Mouse (Mus musculus) CH12.LX (cell line): ENCODE measurements around the gene Mcrs1. TPM values are rescaled to one million over a fixed set of nuclear protein-coding genes. Genes with fewer than 3 reads are reported as not detected.

Source experiments
- DNase-seq: peaks from one replicate; pipeline ENCODE4 v3.0.0-alpha.2; 2013; ENCODE audit errors: extremely low read depth
- H3K27ac ChIP-seq: 2 replicates; pipeline ENCODE4 v1.5.1; 2012; ENCODE audit warnings: low read depth, mild to moderate bottlenecking, control low read depth, moderate library complexity; ENCODE audit not compliant: insufficient read depth
- H3K27me3 ChIP-seq: replicated peaks from 2 replicates; pipeline ENCODE3; 2012; ENCODE audit warnings: inconsistent platforms
- H3K36me3 ChIP-seq, 2 experiments: replicated peaks in 1 of 2; 2 replicates each; pipeline versions ENCODE3 to v1.6.1; 2012; ENCODE audit warnings: inconsistent platforms in 1 of 2, low read length in 1 of 2, mild to moderate bottlenecking in 1 of 2, mixed read lengths in 1 of 2, moderate library complexity in 1 of 2; ENCODE audit not compliant: control insufficient read depth in 1 of 2, insufficient read depth in 1 of 2
- H3K4me1 ChIP-seq, 2 experiments: 2 replicates each; pipeline ENCODE4 v1.6.1; 2012; ENCODE audit warnings: inconsistent platforms in 1 of 2, moderate library complexity in 1 of 2; ENCODE audit not compliant: insufficient read depth in 2 of 2, control insufficient read depth in 1 of 2
- H3K4me2 ChIP-seq: 2 replicates; pipeline ENCODE4 v1.6.1; 2012; ENCODE audit warnings: low read depth, mild to moderate bottlenecking, control low read depth; ENCODE audit not compliant: poor library complexity, insufficient read depth, severe bottlenecking
- H3K4me3 ChIP-seq, 3 experiments: fragments of 150-350 bp in 1 of 3; sonication (generic) in 1 of 3; replicated peaks in 1 of 3; 2 replicates each; pipeline versions ENCODE3 to v1.5.1; 2011 to 2012; ENCODE audit warnings: low read depth in 2 of 3, low read length in 2 of 3, mild to moderate bottlenecking in 2 of 3, moderate library complexity in 2 of 3, control low read depth in 1 of 3, improper control_type of control experiment in 1 of 3, inconsistent platforms in 1 of 3, mixed read lengths in 1 of 3; ENCODE audit not compliant: poor library complexity in 1 of 3
- H3K79me2 ChIP-seq: replicated peaks from 2 replicates; pipeline ENCODE4 v1.6.1; 2012; ENCODE audit warnings: mild to moderate bottlenecking, moderate library complexity; ENCODE audit not compliant: control insufficient read depth, poor library complexity, insufficient read depth, severe bottlenecking; ENCODE audit errors: extremely low read depth
- H3K9ac ChIP-seq: 2 replicates; pipeline ENCODE4 v1.6.1; 2012; ENCODE audit warnings: low read depth, mild to moderate bottlenecking, control low read depth, moderate library complexity; ENCODE audit not compliant: insufficient read depth
- H3K9me3 ChIP-seq: replicated peaks from 2 replicates; pipeline ENCODE3; 2012; ENCODE audit warnings: low read length, inconsistent platforms, mixed read lengths
- BHLHE40 ChIP-seq: IDR thresholded peaks from 2 replicates; pipeline ENCODE4 v1.6.1; 2011; ENCODE audit warnings: mild to moderate bottlenecking, low read depth, low read length, improper control_type of control experiment
- CHD1 ChIP-seq: IDR thresholded peaks from 2 replicates; pipeline ENCODE4 v1.6.1; 2012; ENCODE audit warnings: low read depth, low read length, improper control_type of control experiment, inconsistent platforms
- E2F4 ChIP-seq: IDR thresholded peaks from 2 replicates; pipeline ENCODE4 v1.6.1; 2011; ENCODE audit warnings: low read depth, low read length, improper control_type of control experiment; ENCODE audit not compliant: insufficient replicate concordance
- EP300 ChIP-seq: IDR thresholded peaks from 2 replicates; pipeline ENCODE4 v1.6.1; 2011; ENCODE audit warnings: low read length, improper control_type of control experiment
- GABPA ChIP-seq: IDR thresholded peaks from 2 replicates; pipeline ENCODE4 v1.6.1; 2012; ENCODE audit warnings: low read depth, low read length, improper control_type of control experiment, inconsistent platforms; ENCODE audit not compliant: insufficient replicate concordance
- HCFC1 ChIP-seq: IDR thresholded peaks from 2 replicates; pipeline ENCODE4 v1.6.1; 2012; ENCODE audit warnings: low read depth, mild to moderate bottlenecking, inconsistent platforms, low read length, improper control_type of control experiment
- IRF4 ChIP-seq: IDR thresholded peaks from 2 replicates; pipeline ENCODE4 v1.6.1; 2014; ENCODE audit warnings: low read depth, mild to moderate bottlenecking, inconsistent platforms, low read length, improper control_type of control experiment
- JUND ChIP-seq: conservative IDR thresholded peaks from 2 replicates; pipeline ENCODE4 v1.6.1; 2011; ENCODE audit warnings: low read depth, low read length, improper control_type of control experiment
- MAX ChIP-seq: IDR thresholded peaks from 2 replicates; pipeline ENCODE4 v1.6.1; 2011; ENCODE audit warnings: low read length, improper control_type of control experiment
- MEF2A ChIP-seq: IDR thresholded peaks from 2 replicates; pipeline ENCODE4 v1.6.1; 2014; ENCODE audit warnings: low read depth, mild to moderate bottlenecking, inconsistent platforms, low read length, improper control_type of control experiment, borderline replicate concordance
- MYC ChIP-seq: IDR thresholded peaks from 2 replicates; pipeline ENCODE4 v1.6.1; 2011; ENCODE audit warnings: low read depth, mild to moderate bottlenecking, improper control_type of control experiment, low read length
- PAX5 ChIP-seq: IDR thresholded peaks from 2 replicates; pipeline ENCODE4 v1.6.1; 2012; ENCODE audit warnings: low read length, inconsistent platforms, mixed read lengths
- POLR2A ChIP-seq: IDR thresholded peaks from 2 replicates; pipeline ENCODE4 v1.6.1; 2011; ENCODE audit warnings: low read depth, mild to moderate bottlenecking, improper control_type of control experiment, low read length
- POLR2AphosphoS2 ChIP-seq: IDR thresholded peaks from 2 replicates; pipeline ENCODE4 v1.6.1; 2011; ENCODE audit warnings: low read depth, low read length, improper control_type of control experiment
- SIN3A ChIP-seq: IDR thresholded peaks from 2 replicates; pipeline ENCODE4 v1.6.1; 2012; ENCODE audit warnings: low read length, improper control_type of control experiment, inconsistent platforms
- SMC3 ChIP-seq: IDR thresholded peaks from 2 replicates; pipeline ENCODE4 v1.6.1; 2011; ENCODE audit warnings: low read depth, low read length, improper control_type of control experiment
- TBP ChIP-seq: conservative IDR thresholded peaks from 2 replicates; pipeline ENCODE4 v1.6.1; 2011; ENCODE audit warnings: low read depth, low read length, improper control_type of control experiment
- TCF12 ChIP-seq: IDR thresholded peaks from 2 replicates; pipeline ENCODE4 v1.6.1; 2014; ENCODE audit warnings: low read depth, mild to moderate bottlenecking, inconsistent platforms, low read length, improper control_type of control experiment
- ZKSCAN1 ChIP-seq: IDR thresholded peaks from 2 replicates; pipeline ENCODE4 v1.6.1; 2012; ENCODE audit warnings: low read depth, inconsistent platforms, low read length, improper control_type of control experiment, borderline replicate concordance
- ZMIZ1 ChIP-seq: IDR thresholded peaks from 2 replicates; pipeline ENCODE4 v1.6.1; 2012; ENCODE audit warnings: low read depth, mild to moderate bottlenecking, inconsistent platforms, low read length, improper control_type of control experiment
- ZNF384 ChIP-seq: IDR thresholded peaks from 2 replicates; pipeline ENCODE4 v1.6.1; 2012; ENCODE audit warnings: low read depth, low read length, improper control_type of control experiment, inconsistent platforms
- dilution Hi-C: fragments of 300-500 bp; cut with MboI; formaldehyde crosslinking; loops from 2 replicates; pipeline ENCODE4 v1.14.3; 2020; ENCODE audit warnings: low sequenced_read_pairs; ENCODE audit not compliant: extremely low pct_unique_long_range_greater_than_20kb, extremely low pct_ligation_motif_present
- in situ Hi-C: fragments of 300-500 bp; cut with MboI; formaldehyde crosslinking; loops from 3 replicates; pipeline ENCODE4 v1.14.3; 2019; ENCODE audit warnings: low sequenced_read_pairs, low pct_ligation_motif_present, low pct_unique_long_range_greater_than_20kb, mixed read lengths
- polyA plus RNA-seq: library from polyadenylated mRNA; unstranded; fragments of >175 nt; gene quantifications from 2 replicates; pipeline ENCODE4 v1.2.1, GENCODE M21; 2012; ENCODE audit warnings: low read depth; ENCODE audit not compliant: insufficient read length
- total RNA-seq, 2 experiments: library from RNA; depleted of rRNA; stranded (reverse); fragments of 300-350 nt in 1 of 2; fragments of >200 nt in 1 of 2; gene quantifications; 2 replicates each; pipeline ENCODE4 v1.2.3; 2012 to 2014

Gene Mcrs1
- total and polyA plus RNA-seq, 3 experiments: 75.9 to 105 (median 85.1) TPM

DNA sequence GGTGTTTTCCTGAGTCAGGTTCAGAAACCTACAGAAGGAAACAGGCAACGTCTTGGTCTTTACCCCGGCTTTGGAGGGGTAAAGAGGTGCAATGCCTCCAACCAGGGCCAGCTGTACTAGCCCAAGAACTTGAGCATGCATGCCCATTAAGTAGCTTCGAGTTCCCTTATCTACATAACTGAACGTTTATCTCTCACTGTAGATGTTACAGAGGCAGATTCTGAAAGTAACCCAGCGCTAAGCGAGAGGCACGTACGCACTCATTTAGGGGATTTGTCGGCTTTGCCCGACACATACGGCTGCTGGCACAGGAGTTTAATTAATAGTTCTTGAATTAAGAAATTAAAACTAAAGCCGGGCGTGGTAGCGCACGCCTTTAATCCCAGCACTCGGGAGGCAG lies 42.5 kb upstream of the Mcrs1 start:
- TF ChIP-seq MAX: peak; percentile 49; the same call in 1 of the 2 replicates
- TF ChIP-seq POLR2A: no peak
- peak; percentile 46 for TF ChIP-seq SIN3A
- TF ChIP-seq BHLHE40: 0 out of 2 replicates have a peak, but pooled peaks have one; percentile 12
- TF ChIP-seq EP300: peak; percentile 29
- TF ChIP-seq JUND: no peak
- TF ChIP-seq, all 38 proteins: peak for 4

DNA sequence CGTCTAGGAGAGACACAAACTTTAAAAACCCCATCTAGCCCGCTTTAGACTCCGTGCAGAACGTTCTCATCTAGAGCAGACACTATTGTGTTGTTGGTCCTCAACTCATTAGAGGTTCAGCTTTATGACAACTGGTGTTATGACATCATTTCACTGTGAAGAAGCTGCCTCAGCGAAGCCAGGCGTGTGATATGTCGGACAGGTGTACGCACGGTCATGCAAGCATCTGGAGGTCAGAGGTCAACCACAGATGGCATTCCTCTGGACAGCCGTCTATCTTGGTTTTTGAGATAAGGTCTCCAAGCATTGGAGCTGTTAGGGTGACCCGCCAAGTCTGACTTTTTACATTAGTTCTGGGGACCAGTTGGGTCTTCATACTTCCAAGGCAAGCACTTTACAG lies 38.8 kb upstream of the Mcrs1 start:
- H3K4me3 ChIP-seq: no peak overlapping the region
- no peaks in the 10 kb centered on the region for H3K9me3 ChIP-seq
- dilution Hi-C loops: no loop called here
- DNase-seq: no peak
- no peak overlapping the region for H3K9ac ChIP-seq
- no peak for TF ChIP-seq E2F4
- TF ChIP-seq POLR2AphosphoS2: no peak
- no peak for TF ChIP-seq TCF12
- TF ChIP-seq JUND: no peak
- no peak for TF ChIP-seq HCFC1
- TF ChIP-seq TBP: no peak
- no peak for TF ChIP-seq SMC3
- no peak for TF ChIP-seq ZMIZ1
- H3K27ac ChIP-seq: no peak overlapping the region
- H3K4me1 ChIP-seq: peaks cover 3 to 9% of the 10 kb centered on the region in 2 experiments; a peak in 2 of 4 replicates
- no peak overlapping the region for H3K4me2 ChIP-seq
- no peaks in the 10 kb centered on the region for H3K79me2 ChIP-seq
- H3K27me3 ChIP-seq: peaks cover 52% of the 10 kb centered on the region
- in situ Hi-C loops: no loop called here
- H3K36me3 ChIP-seq: no peaks in the 10 kb centered on the region

More for the DNA sequence above, 42.5 kb upstream of the Mcrs1 start:
- Histone ChIP-seq H3K27ac (no peak overlapping the region), H3K4me3 (peak overlapping the region; percentile 48 to 68 (median 58)), H3K9ac (peak overlapping the region; percentile 64), H3K36me3 (peaks cover 0 to 3% of the 10 kb centered on the region in 2 experiments), H3K79me2 (no peaks in the 10 kb centered on the region), H3K4me2 (peak overlapping the region; percentile 98), H3K27me3 (peaks cover 34% of the 10 kb centered on the region), H3K4me1 (peaks cover 3 to 20% of the 10 kb centered on the region in 2 experiments; a peak in 3 of 4 replicates), H3K9me3 (no peaks in the 10 kb centered on the region)
- dilution Hi-C loops: no loop called here
- in situ Hi-C loops: no loop called here
- DNase-seq: peak; percentile 35

- H3K9ac ChIP-seq: no peak overlapping the region
- TF ChIP-seq CHD1 (no peak), TCF12 (no peak), SMC3 (no peak), ZKSCAN1 (no peak), MEF2A (no peak), IRF4 (no peak), PAX5 (no peak), ZNF384 (no peak), GABPA (no peak), HCFC1 (no peak), MYC (no peak)
- no peaks in the 10 kb centered on the region for H3K79me2 ChIP-seq
- in situ Hi-C loops (no loop called here), dilution Hi-C loops (no loop called here)
- H3K36me3 ChIP-seq: no peaks in the 10 kb centered on the region
- H3K4me2 ChIP-seq: no peak overlapping the region
- no peaks in the 10 kb centered on the region for H3K9me3 ChIP-seq
- H3K27me3 ChIP-seq: peaks cover 51% of the 10 kb centered on the region
- no peak overlapping the region for H3K27ac ChIP-seq
- H3K4me3 ChIP-seq: no peak overlapping the region
- H3K4me1 ChIP-seq: peaks cover 13 to 15% of the 10 kb centered on the region in 2 experiments
- no peak for DNase-seq
Measured at GRCm38 (mm10) chr15:99285189-99285535, 33.4 kb upstream of the Mcrs1 start.
